Mouse (Mus musculus): ENCODE data around the gene Entr1.
"Not testable (repeated sequence)": the region's sequence is repeated elsewhere in the genome, so short reads cannot be mapped to it uniquely, and the experiment has no call there.

The Entr1 gene

DNA sequence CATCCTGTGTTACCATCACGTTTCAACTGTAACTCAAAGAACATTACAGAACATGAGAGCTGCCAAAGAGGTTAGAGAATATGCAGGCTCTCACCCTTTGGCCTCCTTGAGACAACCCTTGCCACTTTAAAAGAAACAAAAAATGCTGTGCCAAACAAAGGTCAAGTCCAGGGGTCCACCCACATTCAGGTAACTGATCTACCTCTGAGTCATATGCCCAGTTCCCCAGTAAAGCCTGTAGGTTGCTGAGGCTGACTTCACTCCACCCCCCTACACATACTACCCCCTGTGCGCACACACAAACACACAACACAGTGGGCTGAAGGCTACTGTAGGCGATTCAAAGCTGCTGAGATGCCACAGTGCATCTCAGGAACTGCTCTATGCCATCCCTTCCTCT is 1.4 kb downstream of the Entr1 start:
- no peak for DNase-seq

GRCm38 (mm10) chr2:26380871-26381270 is 8.2 kb downstream of the Entr1 start:
- DNase-seq: not testable (repeated sequence)

GRCm38 (mm10) chr2:26380131-26380771 is 8.9 kb downstream of the Entr1 start, which contains the start of gene Snapc4:
Gene Snapc4 (minus strand): TSS chr2:26380653.
- peak; percentile 86 to 88 for DNase-seq

DNA sequence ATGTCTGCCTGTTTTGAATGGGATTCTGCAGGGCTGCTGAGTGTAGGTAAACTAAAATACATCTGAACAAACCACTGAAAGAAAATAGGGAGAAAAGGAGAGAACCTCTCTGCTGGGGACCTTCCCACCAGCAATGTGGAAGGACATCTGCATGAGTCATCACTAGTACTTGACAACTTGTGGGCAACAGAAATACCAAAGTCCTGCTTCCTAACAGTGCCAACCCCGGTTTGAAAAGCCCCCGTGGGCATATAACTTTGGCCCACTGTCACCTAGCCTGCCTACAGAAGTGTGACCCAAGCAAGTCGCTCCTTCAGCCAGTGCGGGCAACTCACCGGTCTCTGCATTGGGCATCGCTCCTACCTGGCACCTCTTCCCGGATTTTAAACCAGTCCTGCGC is 16.7 kb downstream of the Entr1 start:
- DNase-seq: no peak

DNA sequence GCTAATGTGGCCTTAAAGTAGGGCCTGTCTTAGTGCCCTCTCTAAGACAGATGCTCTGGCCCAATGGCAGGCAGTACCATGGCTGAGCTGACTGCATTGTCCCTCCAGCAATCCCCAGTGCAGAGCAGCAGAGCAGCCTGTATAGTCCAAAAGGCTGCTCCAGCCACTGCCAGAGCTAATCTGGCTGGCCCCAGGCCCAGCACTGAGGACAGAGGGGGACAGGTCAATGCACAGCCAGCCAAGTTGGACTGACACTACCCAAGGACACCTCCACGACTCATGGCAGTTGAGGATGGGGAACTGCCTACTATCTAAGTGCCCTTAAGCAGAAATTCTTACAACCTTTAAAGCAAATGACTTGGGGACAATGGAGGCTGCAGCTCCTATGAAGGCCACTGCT is 20.5 kb downstream of the Entr1 start:
- no peak for DNase-seq

DNA sequence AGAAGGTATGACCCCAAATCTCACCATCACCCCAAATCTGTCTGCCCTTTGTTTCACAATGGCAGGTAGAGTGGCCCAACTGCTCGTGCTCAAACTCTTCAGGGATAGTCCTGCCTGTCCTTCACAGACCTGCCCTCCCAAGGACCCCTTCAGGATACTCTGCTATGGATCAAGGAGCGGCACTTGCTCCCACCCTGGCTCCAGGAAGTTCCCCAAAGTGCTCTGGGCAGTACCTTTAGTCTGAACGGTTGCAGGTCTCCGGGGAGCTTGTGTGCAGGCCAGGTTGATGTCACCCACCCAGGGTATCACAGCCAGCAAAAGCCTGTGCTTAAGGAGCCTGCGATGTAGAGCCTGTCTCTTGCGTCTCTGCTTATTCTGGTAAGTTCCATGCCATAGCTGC is 21.2 kb downstream of the Entr1 start:
- DNase-seq: no peak

GRCm38 (mm10) chr2:26364738-26365465 is 24.2 kb downstream of the Entr1 start:
- DNase-seq: peak; percentile 75 to 84

DNA sequence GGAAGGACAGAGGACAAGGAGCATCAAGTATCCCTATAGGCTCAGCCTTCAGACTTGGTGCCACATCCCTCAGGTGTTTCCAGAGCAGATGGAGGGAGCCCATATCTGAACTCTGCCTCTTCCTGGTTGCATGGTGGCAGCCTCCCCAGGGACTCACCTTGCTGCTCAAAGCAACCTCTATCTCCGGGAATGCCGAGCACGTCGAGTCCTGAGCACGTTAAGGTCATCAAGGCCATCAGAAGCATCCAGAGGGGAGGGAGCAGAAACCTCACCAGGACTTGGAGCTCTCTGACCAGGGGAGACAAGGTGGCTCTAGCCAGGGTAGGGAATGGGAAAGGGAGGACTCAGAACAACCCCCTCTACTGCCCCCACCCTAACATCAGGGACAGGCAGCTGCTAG is 25.6 kb downstream of the Entr1 start:
- DNase-seq: no peak

GRCm38 (mm10) chr2:26362991-26363390 is 26.1 kb downstream of the Entr1 start:
- no peak for DNase-seq

GRCm38 (mm10) chr2:26360772-26361171 is 28.3 kb downstream of the Entr1 start, which contains the start of gene Card9:
Gene Card9 (minus strand): TSS chr2:26360918.
- peak; percentile 55 for DNase-seq

- DNase-seq: peak; percentile 59 to 63
These were observed 29.1 kb downstream of the Entr1 start for GRCm38 (mm10) chr2:26359983-26360382.

DNA sequence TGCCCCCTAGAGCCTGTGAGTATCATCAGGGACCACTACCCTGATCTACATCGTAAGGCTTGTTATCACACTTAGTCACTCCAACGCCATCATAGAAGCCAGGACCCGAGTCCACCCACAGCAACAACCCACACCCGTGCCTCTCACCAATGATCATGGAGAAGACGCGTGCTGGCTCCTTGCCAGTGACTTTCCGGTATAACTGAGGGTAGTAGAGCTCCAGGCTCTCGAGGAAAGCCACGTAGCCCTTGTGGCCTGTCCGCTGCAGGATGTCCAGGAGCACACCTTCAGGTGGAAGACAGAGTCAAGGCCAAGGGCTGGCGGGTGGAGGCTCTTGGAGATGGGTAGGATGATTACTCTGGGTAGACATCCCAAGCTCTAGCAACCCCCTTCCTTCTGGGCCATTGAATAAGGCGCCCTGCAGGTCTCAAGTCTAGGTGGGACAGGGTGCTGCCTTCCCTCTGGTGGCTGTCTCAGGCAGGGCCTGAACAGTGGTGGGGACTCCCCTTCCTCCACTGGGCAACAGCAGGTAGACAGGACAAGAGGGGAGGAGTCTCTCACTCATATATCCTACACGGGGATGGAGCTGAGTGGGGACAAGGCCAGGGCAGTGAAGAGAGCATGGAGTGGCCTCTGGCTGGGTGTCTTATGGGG is 30.3 kb downstream of the Entr1 start:
- no peak for DNase-seq

DNA sequence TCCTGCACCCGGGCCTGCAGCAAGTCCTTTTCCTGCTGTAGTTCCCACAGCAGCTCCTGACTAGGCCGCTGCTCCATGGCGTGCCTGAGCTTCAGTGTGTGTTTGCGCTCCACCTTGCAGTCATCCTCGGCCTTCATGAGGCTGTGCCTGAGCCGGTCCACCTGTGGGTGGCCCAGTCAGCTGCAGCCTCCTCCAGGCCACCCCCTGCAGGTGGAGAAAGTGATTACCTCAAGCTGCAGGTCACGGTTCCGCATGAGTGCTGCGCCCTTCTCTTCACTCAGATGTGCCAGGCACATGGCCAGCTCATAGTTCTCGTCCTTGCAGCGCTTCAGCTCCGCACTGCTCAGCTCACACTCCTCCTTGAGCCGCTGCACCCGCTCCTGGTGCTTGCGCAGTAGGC is 31.6 kb downstream of the Entr1 start:
- DNase-seq: no peak

DNA sequence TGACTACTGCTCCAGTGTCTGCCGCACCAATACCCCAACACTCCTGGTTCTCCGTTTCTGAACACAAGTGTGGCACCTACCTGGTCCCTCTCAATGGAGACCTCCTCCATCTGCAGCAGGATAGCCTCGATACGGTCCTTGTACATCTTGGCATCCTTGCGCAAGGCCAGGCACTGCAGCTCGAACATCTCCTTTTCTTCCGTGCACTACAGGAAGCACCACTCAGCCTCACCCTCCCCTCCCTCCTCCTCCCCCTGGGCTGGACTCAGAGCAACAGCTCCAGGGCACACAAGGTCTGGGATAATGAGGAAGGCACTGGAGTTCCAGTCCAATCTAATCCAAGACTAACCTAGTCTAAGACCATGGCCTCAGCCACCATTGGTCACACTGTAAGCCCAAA is 32.4 kb downstream of the Entr1 start:
- peak; percentile 41 to 75 for DNase-seq

GRCm38 (mm10) chr2:26356231-26356630 is 32.9 kb downstream of the Entr1 start:
- no peak for DNase-seq

DNA sequence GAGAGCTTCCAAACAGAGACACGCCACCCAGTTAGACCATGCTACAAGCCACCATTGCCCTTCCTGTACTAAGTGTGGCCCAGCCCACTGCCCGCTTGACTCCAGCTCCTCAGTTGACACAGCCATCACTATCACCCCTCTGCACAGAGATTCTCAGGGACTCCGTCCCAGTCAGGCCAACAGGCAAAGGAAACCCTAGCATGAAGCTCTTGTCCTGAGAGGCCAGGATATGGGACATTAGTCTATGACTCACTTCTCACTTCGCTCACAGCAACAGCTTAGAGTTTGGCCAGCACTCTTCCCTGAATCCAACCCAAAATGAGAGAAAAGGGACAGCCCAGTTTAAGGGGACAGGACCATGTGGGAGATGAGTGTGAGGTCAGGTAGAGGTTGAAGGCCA is 34.7 kb downstream of the Entr1 start:
- DNase-seq: no peak

DNA sequence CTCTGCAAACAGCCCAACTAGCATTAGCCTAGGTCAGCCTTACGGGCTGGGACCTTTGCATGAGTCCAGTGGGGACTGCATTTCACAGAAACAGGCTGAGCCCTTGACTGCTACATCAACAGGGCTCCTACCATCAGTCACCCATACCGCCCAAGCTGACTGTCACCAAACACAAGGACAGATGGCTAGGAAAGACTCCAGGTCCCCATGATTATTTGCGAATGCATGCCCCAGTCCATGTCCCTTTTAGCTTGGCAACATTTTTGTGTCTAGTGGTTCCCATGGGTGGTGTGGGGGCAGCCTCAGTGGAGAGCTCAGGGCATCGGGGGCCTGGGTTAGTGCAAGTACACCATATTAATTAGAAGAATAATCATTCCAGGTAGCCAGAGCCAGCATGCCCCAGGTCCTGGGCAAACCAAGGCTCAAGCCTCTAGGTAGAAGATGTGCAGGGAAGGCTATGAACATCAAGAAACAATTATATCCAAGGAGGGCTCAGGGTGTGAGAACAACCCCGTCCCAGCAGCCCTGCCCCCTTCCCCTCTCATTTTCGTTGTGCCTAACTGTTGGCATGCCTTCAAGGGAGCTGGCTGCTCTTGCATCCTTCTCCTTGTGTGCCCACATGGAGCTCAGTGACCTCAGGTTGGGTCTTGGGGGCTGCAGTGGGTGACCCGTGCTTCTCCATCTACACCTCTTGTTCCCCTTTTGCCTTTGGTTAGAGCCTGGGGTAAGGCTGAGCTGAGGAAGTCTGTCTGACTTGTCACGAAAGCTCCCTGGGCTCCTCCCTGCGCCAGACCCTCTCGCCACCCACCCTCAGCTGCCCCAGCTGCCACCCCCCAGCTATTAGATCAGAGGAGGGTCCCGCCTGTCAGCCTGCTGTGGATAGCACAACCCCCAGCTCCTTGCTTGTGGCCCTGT is 35.8 kb downstream of the Entr1 start:
- no peak for DNase-seq

DNA sequence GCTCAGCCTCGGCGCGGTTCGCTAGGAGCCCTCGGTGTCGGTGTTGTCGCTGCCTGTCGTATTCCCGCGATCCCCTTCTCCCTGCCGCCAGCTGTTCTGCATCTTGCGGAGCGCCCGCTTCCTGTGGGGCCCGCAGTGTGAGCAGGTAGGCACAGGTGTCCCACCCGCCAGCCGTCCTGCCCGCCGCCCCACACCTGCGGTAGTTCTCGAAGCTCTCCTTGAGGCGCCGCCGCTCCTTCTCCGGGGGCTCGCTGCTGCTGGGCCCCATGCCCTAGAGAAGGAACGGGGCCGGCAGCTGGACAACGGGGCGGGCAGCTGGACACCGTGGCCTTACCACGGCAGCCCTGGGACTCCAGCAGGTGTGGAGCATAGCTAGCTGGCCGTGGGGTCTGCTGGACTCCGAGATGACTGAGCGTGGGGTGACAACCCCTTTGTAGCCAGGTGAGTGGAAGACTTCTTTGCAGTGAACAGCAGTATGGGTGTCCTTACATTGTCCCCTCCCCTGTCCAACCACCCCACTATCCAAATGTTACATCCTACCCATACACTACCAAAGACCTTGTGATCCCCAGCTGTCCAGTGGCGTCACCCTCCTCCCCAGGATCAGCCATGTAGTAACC is 36.7 kb downstream of the Entr1 start:
- DNase-seq: no peak

DNA sequence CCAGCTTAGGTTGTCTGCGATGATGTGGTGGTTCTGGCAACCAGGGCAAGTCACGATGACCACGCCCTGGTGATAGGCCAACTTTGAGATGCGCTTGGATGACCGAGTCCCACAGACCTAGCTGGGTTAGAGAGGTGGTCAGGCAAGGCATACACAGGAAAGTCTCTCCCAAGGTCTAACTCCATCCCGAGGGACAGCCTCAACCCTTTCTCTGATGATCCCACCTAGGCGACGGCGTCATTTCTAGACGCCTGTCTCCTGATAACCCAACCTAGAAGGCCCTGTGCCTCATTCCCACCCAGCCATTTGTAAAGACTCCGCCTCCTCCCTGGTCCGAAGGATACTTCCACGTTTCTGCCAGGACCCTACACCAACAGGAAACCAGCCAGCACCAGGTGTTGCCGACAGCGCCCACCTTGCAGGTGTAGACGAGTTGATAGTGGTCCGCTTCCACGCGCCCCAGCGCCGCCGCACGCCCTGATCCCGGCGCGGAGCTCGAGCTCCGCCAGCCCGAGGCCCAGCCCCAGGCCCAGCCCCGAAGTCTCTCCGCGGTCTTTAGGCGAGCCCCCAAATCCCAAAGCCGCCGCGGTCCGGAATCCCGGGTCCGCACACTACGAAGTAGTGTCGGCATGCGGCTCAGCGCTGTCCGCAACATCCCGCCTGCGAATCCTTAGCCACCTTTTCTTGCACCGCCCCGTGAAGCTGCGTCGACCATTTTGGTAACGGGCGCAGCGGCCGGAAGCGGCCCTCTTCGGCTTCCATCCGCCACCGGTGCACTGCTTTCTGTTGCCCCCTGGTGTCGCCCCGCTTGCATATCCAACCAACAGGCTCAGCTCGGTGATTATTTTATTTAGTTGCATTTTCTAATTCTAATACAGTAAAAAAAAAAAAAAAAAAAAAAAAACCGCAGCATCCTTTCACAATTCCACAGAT is 37.5 kb downstream of the Entr1 start, which contains the start of gene Dnlz:
Gene Dnlz (minus strand): TSS at position 753 of the 933 bp plus-strand sequence.
- DNase-seq: peak; percentile 95 to 96

- DNase-seq: peak; percentile 61 to 82
These were observed 40.9 kb downstream of the Entr1 start for GRCm38 (mm10) chr2:26348241-26348640.
